Mouse (Mus musculus) heart, adult 9 months (tissue): Measurements from ENCODE around the gene Alcam.

Source experiments
- DNase-seq, 2 experiments: peaks; one replicate each; pipeline ENCODE4 v3.0.0; 2022; ENCODE audit warnings: low spot score in 2 of 2

The Alcam gene

DNA sequence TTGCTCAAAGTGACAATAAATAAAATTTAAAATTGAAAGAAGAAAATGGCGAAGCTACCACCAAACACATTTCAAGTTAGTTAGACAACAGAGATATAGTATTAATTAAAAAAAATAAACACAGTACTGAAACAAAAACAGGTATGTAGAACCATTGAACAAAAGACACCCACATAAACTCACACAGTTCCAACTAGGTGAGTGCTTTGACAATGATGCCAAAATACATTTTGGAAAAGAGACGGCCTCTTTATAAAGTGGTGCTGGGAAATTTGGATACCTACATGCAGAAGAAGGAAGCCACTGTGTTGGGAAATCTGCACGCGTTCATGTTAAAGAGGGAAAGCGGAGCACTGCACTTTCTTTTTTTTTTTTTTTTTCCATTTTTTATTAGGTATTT is 85.4 kb downstream of the Alcam start:
- no peak for DNase-seq

DNA sequence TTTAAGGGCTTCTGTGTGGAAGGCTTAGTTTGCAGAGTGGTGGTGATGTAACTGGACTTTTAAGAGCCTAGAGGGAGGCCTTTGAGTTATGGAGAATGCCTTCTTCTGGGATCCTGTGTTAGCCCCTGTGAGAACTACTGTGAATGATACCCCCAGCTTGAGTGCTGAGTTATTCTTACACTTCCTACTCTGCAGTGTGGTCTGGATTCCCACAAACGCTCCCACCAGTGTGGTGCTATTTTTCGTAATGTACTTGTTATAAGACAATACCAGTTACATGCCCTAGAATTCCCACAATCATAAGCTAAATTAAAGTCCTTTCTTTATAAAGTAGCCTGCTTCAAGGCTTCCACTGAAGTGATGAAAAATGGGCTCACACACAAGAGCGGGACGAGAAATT is 87.0 kb downstream of the Alcam start:
- DNase-seq, result no peak

- no peak for DNase-seq
Measured at GRCm38 (mm10) chr16:52363944-52364511, 89.8 kb downstream of the Alcam start.

- DNase-seq, result no peak
Measured at GRCm38 (mm10) chr16:52343467-52344033, 110.3 kb downstream of the Alcam start.

- no peak for DNase-seq
Measured at GRCm38 (mm10) chr16:52342694-52343466, 111.0 kb downstream of the Alcam start.

DNA sequence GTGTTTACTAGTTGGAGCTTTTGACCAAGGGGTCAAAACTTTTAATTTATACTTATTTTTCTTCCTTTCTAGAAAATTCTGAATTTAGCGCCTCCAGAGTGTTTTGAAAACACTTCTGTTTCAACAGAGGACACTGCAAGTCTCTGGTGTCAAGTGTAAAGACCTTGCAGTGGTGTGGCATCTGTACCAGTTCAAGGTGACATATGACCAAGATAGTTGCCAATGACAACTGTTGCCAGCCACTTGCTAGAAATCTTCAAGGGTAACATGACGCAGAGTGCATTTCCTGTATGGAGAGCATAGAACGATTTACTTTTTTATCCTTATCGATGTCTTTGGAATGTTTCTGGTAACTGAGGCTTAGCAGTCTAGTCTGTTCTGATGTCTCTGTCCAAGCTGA is 119.8 kb downstream of the Alcam start:
- no peak for DNase-seq

DNA sequence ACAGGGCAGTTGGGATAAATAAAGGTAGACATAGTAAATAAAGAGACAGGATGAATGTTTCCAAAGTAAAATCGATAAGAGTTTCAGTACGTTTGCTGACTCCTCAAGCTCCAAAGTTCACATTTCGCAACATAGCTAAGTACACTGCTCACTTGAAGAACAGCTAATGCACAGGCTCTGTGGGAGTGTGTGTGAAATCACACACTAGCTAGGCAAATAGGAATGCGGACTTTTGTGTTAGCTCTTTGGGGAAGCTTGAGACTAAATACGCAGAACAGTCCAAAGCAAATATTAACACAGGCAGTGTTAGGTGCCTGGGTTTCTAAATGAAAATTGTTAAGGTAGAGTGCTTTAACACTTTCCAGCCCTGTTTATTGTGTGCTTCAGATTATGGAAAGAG is 120.2 kb downstream of the Alcam start:
- no peak for DNase-seq

DNA sequence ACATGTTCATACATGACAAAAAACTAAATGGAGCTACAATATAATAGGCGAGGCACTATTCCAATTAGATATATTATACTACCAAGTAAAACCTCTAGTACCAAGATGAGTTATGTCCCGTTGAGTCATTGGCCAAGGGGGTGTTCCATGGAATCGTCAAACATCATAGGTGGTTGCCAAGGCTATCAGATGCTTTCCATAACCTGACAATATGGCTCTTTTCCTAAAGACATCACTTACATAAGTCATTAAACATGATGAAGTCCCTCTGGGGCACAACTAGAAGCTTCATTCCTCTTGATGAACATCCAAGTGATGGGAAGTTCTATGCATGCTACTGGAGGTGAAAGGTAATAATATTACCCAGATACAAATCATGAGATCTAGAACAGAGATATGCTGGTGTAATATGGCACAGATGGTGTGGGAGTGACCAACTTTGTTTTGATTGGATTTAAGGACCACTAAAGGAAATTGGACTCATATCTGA is 122.5 kb downstream of the Alcam start:
- no peak for DNase-seq

- DNase-seq, result no peak
Measured at GRCm38 (mm10) chr16:52329420-52329819, 124.5 kb downstream of the Alcam start.

GRCm38 (mm10) chr16:52319229-52319628 is 134.6 kb downstream of the Alcam start:
- DNase-seq, result no peak

DNA sequence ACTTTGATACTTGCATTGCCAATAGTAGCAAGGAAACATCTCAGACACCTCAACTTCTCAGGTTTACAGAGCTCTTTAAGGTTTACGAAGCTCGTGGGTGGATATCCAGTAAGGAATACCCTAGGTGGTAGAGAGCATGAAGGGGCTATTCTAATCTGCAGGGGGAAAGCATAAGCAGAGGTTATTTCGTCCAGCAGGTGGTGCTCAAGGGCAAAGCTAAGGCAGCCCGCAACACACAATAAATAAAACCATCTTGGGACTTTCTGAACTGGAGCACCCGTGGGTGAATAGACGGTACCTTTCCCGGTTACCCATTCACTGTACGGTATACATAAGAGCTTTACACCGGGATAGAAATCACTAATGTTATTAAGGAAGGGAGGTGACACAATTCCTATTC is 142.8 kb downstream of the Alcam start:
- peak; percentile 23 to 50 for DNase-seq

DNA sequence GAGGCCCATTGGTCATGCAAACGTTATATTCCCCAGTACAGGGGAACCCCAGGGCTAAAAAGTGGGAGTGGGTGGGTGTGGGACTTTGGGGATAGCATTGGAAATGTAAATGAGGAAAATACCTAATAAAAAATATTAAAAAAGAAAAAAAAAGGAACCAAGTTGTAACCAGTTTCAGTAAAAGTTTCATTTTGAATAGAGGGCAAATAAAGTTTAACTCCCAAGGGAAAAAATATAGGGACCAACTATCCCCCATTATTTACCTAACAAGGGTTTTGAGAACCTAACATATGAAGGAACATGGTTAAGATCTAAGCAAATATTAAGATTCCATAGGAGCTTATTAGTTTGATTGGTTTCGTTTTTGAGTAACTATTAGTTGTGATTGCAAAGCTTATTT is 146.9 kb downstream of the Alcam start:
- no peak for DNase-seq

GRCm38 (mm10) chr16:52303532-52303902 is 150.4 kb downstream of the Alcam start:
- no peak for DNase-seq

- no peak for DNase-seq
Measured at GRCm38 (mm10) chr16:52302790-52303531, 150.9 kb downstream of the Alcam start.

DNA sequence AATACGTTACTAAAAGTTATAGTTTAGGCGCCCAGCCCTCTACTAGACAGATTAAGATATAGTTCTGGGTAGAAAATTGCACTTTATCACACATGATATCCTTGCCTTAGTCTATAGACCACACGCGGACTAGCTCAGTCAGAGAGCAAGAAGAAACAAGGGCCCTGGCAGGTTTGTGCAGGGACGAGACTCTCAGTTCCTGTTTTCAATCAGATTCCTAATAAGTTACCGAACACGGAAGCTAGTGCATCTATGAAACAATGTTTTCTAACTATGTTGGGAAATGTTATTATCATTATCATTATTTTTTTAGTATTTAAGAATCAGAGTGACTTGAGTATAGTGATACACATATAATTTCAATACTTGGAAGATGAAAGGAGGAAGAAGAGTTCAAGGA is 152.1 kb downstream of the Alcam start:
- DNase-seq, result no peak

GRCm38 (mm10) chr16:52296376-52296775 is 157.5 kb downstream of the Alcam start:
- no peak for DNase-seq

DNA sequence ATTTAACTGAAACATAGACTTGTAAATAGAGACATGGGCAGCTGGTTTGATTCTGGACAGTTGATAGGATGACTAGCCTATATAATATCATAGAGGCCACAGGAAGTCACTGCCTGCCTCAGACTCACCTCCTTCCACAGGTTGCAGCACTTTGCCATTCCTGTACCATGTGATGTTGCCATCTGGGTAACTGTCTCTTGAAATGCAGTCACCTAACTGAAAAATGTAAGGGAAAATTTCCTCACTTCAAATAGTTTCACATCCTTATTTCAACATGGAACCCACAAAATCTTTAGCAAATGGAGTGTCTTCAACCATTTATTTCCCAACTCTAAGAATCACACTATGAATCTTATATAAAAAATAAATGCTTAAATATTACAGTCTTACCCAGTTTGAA is 158.3 kb downstream of the Alcam start:
- no peak for DNase-seq

DNA sequence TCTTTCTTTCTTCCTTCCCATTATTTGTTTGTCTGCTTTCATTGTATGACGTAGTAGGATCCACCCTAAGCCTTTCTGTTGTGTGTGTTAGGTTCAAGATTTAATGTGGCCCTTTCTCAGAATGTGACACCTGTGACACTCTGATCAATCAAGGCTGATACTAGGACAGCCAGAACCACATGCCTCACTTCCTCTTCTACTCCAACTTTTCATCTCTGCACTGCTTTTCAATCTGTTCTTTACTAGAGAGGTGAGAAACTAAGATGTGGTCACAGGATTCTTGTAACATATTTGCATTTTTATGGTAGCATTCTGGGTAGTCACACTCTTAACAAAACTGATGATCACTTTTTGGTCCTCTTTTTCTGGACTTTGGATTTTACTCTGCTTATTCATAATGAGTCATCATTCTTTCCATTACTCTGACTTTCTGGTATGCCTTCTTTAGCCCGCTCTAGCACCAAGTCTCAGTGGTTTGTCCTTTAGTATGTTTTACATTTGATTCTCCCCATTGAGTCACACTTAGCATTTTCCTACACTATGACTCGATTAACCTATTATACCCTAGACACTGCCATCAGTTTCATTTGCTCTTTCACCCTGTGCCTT is 161.3 kb downstream of the Alcam start:
- no peak for DNase-seq

DNA sequence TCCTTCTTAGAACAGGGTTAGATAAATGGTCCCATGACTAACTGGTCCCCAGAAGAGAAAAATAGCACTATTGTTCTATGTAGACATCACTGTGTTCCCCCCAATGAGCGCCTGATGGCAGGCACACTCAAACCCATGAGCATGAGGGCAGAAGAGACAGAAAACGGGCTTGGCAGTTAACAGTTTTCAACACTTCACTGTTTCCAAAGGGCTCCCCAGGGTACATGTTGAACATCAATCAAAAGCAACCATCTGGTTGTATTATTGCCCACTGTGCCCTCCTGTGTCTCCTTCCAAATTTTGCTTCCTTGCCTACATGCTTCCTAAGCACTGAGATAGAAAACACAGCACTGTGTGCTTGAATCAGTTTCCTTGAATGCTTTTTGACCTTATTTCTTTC is 173.7 kb downstream of the Alcam start:
- DNase-seq, result no peak

DNA sequence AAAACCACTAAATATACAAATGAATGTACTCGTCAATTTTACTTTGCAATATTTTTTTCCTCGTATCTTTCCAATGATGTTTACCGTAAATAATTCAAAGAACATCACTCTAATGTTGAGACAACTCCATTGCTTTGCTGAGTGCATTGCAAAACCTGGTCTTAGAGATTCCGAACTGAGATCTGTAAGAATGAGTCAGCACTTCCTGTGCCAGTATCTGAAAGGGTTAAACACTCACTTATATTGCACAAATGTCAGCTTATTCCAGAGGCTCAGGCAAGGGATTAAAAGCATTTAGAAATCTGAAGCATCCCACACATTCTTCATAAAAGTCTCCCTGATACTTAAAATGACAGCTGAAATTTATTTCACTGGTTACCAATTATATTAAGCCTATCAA is 188.8 kb downstream of the Alcam start:
- DNase-seq, result no peak

DNA sequence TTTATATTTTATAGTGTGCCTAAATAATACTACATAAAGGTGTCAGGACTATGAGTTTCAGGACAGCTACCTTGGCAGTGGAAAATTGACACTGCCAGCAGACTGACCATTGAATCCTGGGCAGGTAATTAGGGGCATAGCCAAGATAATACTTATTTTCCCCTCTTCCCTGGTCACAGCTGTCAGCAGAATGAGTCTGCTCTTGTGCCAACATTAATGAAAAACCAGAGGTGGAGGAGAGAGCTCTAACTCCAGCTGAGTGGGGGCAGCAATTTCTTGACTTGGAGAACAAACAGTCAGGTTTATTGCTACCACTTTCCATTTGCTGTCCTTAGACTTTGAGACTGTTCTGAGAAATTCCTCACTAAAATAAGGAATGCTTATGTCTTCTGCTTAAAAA is 190.1 kb downstream of the Alcam start:
- DNase-seq, result no peak

DNA sequence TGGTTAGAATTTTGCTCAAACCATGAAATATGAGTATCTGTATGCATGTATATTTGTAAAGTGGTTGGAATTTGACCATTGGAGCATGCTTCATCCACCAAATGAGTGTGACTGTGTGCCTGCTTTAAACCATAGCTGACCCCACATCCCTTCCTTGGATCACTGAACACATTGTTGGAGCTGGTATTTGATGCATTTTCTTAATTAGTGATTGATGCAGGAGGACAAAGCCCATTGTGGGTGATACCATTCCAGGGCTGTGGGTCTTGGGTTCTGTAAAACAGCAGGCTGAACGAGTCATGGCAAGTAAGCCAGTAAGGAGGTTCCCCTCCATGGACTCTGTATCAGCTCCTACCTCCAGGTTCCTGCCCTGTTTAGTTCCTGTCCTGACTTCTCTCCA is 191.3 kb downstream of the Alcam start:
- no peak for DNase-seq
